Mouse (Mus musculus): ENCODE measurements around the gene Rbl2. TPM values are rescaled to one million over a fixed set of nuclear protein-coding genes. Genes with fewer than 3 reads are reported as not detected.

Rbl2 gene
- total RNA-seq (2021), result 32.3 and 40.2 TPM in 2 replicates
- long read RNA-seq, experiment 1, full-length matches to known transcripts, result 15 of 17 reads
- long read RNA-seq, experiment 1, partial matches to known transcripts, result 1 of 17 reads
- long read RNA-seq, experiment 1, other reads (novel, unspliced or antisense), result 1 of 17 reads
- long read RNA-seq, experiment 2, full-length matches to known transcripts, result 12 of 17 reads
- long read RNA-seq, experiment 2, partial matches to known transcripts, result 5 of 17 reads
- long read RNA-seq, experiment 2, other reads (novel, unspliced or antisense), result 0 of 17 reads

DNA sequence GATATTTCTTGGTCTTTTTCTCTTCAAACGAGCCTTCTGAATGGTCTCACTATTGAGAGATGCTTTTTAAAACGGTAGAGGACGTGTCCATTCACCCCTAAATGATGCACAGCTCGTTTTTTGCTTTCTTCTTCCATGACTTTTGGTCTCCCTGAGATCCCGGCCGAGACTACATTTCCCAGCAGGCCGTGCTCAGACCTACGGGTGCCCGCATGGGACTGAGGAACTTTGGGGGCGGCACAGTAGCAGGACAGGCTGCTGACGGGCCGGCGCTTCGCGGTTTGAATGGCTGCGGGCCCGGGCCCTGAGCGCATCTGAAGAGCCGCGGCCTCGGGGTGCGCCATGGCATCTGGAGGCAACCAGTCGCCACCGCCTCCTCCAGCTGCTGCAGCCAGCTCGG lies at the start of gene Rbl2:
TSS of gene Rbl2 (plus strand) at position 224 of the 400 bp plus-strand sequence.
- peak; percentile 97 for DNase-seq

DNA sequence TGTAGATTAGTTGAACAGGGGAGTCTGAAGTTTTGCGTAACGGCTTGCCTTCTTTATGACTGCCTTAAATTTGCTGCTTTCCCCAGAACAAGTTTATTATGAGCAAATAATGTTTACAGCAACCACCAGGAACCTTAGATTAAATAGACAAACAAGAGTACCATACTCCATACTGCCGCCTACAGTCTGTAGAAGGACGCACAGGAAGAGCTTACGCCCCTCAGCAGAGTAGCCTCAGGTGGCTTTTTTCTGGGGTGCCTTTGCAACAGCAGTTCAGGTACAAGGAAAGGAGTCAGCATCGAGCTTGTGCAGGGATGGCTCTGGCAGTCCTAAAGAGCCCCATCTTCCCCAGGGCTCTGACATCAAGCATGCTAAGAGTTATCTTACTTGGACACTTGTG lies 35.4 kb upstream of the Rbl2 start:
- no peak for DNase-seq

DNA sequence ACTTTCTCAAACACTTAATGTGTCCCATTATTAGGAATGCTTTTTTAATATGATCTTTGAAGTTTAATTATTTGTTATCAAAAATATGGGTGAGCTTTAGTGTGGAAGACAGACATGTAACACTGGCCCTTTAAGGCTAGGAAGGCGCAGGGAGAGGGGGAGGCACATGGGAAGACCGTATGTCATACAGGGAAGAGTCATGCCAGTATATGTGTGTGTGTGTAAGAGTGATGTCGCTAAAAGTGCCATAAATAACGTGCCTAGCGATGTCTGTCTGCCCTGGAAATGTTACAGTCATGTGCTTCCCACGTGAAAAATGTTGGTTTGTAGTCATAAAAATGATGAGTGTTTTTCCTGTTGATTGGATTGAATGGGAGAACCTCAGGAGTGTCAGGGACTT lies 33.0 kb upstream of the Rbl2 start:
- DNase-seq, result no peak

DNA sequence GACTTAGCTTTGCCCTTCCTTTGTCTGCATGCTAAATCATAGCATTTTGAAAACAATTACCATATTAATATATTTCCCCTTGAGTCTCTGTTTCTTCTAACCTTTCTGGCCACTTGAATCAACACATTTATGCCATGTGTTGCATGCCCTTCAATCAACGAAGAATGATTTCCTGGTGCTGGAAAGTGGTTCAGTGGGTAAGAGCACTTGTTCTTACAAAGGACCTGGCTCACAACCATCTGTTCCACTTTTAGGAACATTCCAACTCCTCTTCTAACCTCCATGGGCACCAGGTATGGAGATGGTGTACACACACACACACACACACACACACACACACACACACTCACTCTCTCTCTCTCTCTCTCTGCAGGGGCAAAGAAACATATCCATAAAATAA lies 31.2 kb upstream of the Rbl2 start:
- no peak for DNase-seq

DNA sequence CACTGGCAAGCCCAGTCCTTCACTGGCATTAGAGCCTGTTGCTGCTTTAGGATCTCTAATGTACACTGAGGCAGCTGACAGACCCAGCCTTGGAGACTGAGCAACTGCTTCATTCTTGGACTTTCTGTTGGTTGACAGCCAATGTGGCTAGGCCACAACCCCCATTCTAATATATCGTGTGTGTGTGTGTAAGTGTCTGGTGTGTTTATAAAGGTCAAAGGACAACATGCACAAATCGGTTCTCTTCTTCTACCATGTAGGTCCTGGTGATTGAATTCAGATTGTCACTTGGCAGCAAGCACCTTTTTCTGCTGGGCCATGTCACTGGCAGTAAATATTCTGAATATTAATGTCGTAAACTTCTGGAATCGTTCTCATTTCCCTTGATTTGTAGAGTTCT lies 23.5 kb upstream of the Rbl2 start:
- DNase-seq, result no peak

DNA sequence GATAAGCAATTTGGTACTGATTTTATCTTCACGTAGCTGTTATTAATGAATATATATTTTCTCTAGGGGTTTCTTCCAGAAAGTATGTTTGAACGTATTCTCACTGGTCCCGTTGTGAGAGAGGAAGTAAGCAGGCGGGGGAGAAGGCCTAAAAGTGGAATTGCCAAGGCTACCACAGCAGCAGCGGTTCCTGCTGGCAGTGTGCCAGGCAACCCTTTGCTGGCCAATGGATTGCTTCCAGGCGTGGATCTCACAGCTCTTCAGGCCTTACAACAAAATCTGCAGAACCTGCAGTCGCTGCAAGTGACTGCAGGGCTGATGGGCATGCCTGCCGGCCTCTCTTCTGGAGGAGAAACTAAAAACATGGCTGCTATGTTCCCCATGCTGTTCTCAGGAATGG lies 18.8 kb upstream of the Rbl2 start:
- peak; percentile 85 for DNase-seq

DNA sequence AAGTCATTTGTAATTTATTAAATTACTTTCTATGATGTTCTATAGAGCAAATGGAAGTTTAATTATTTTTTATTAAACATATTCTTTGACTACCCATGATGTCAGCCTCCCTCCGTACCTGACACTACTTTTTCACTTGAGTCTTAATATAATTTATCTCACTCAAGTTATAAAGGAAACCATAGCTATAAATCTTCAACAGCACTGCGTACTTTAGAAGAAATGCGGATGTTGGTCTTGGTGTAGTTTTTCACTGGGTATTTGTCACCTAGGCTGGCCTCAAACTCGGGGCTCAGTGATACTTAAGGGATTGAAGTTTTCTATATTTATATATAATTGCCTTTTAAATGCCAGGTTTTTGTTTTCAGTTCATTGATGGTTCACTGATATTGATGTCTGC lies 15.4 kb upstream of the Rbl2 start:
- DNase-seq, result no peak

DNA sequence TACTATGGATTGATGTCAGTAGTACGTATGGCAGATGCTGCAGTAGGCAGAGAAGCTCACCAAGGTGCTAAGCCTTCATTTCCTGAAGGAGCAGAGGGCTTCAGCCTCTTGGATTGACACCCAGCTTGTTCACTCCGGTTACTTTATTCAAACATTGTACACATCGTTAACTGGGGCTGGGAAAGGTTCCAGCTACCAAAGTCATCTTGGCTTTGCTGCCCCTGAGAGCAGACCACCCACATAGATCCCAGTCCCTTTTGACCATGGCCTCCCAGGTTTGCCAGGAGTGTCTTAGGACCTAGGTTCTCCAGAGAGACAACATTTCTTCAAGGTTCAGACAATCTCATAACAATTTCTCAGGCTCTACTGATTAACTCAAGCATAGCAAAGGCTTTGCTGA lies 13.0 kb upstream of the Rbl2 start:
- no peak for DNase-seq

DNA sequence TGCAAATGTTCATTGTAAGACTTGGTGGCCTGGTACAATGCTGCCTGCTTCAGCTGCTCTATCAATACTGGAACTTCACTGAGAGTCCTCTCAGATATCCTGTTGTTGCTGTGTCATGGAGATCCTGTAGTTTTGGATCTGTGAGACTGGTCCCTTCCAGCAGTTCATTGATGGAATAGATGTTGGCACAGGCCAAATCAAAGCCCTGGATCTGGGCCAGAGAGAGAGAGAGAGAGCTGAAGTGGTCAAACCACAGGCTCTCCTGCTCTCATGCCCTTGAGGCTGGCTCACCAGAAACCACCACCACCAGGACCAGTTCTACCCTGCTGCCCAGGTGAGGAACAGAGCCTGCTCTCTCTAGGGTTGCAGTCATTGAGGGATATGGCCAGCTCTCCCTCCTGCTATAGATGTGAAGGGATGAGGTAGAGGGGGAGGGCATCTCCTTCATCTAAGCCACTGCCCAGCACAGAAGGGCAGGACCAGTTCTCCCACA lies 10.7 kb upstream of the Rbl2 start:
- peak; percentile 21 for DNase-seq

DNA sequence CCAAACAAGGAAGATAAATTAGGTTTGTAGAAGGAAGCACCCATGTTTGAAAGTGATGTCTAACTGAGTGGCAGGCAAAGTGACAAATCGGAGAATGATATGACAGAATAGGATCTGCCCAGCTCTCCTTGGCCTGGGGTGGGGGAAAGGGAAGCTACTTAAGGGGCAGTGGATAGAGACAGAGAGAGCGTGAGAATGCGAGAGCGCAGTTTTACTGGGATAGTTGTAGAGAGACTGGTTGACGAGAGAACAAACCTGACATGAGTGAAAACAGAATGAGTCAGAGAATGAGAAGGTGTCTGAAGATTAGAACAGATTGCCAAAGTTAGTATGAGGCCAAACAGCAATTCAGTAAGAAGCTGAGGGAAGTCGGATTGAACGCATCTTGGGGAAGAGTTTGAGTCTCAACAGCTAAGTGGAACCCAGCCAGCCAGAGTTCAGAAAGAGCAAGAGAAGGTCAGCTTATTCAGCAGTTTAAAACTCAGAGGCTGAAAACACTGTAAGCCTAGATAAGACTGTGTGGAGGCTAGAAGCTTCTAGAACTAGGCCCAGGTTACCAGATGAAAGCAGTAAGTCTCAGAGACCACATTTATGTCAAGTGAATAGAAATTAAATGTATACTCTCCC lies 9.9 kb upstream of the Rbl2 start:
- DNase-seq, result no peak

DNA sequence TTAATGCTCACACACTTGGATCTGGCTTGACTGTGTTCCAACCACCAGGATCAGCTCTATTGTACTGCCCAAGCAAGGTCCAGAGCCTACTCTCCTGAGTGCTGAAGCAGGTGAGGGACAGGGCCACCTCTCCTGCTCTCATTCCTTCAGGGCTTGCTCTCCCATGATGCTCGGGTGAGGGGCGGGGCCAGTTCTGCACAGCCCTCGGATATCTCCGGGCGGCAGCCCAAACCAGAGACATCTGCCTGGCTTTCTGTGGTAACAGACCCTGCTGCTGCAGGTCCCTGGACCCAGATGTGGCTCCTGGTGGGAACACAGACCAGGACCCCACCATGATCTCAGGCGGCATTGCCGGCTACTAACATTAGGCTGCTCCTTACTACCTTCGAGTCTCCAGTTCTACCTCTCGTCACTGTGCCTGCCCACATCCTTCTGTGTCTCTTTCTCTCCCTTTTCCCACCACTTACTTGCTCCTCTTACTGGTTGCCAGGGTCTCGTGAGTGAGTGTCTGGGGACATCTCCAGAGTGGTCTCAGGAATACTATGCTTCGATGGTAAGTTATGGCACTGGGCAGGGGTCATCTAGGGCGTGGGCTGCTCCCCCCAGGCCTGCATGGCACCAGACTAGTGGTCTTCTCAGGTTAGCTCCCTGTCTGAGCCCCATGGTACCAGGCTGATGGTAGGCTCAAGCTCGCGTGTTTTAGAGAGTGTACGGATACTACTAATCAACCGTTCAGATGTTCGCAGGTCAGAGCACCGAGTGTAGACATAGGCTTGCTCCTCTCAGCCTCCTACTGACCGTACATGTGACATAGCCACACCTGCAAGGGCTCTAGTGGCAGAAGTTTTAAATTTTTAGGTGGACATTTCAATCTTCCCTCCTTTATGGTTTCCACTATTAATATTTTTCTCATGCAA lies 9.0 kb upstream of the Rbl2 start:
- DNase-seq, result no peak

DNA sequence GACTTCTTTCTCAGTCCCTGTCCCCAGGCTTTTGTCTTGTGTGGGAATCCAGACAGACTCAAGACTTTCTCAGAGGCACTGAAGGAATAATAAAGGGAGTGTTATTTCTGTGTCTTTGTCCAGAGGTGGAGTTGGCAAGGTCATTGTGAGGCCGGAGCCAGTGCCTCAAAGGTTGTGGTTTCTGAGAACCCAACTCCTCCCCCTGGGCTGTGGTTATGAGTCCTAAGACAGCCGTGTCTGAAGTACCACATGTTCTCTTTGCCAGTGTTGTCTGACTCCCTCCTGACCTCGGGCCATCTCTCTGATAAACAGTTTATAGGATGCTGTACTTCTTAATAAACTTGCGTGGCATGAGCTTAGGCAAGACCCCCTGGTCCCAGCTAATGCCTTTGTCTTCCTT lies 4.7 kb upstream of the Rbl2 start:
- DNase-seq, result no peak

DNA sequence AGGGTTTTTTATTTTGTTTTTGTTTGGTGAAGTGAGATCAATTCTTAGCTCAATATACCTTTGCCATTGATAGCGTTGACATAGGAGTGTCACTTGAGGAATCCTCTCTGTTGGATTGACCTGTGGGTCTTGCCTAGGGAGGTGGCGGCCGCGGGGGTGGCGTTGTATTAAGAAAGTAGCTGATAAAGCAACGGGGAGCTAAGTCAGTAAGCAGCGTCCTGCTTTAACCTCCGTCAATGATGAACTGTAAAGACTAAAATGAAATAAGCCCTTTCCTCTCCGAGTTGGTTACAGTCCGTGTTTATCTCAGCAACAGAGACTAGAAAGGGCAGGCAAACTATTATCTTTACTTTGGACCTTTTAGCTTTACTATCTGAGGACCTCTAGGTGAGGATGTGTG lies 450 bp upstream of the Rbl2 start:
- DNase-seq, result peak; percentile 28

DNA sequence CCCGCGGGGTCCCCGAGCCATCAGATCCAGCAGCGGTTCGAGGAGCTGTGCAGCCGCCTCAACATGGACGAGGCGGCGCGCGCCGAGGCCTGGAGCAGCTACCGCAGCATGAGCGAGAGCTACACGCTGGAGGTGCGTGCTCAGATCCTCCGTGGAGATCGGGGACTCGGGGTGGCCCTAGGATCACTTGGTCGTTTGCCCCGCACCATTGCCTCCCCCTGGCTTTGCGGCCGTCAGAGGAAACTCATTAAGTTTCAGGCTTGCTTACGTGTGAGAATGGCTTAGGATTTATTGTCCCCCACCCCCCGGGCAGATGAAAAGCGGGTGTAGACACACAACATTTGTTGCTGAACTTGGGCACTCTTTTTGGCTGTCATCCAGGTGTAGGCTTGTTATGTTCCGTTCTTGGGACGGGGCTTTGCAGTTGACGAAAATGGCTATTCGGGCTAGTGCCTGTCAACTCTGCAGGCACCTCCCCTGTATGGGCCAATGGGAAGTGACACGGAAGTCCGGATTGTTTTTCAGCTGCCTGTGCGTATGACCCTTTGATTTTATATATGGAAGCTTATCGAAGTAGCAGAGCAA lies 510 bp downstream of the Rbl2 start:
- peak; percentile 89 for DNase-seq

DNA sequence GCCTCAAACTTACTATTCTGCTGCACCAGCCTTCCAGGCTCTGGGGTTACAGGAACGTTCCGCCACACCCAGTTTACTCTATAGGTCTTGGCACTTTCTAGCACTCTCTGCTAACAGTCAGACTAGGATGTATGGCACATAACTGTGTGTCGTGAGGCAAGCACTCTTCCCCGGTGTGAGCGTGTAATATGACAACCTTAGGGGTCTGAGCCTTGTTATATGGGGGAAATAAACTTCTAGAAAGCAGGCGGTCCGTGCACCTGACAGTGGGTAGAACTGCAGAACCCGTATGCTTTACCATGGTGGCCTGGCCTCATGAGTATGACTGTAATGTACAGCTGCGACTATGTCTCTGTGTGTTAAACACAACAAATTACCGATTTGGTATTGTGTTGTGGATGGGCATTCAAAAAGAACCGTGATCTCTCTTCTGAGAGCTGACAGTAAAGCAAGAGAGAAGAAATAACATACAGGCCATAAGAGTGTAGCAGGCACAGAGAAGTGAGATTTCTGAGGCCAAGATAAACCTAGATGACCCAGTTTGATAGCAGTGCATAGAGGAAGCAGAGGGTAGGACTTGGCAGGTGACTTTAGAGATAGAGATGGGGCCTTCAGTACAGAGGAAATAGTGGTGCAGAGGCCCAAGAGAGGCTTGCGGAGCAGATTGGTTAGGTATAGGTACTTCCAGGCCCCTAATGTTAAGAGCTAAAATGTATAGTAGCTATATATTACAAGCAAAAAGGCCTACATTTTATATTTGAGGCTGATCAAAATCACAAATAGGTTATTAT lies 7.4 kb downstream of the Rbl2 start:
- DNase-seq, result no peak

DNA sequence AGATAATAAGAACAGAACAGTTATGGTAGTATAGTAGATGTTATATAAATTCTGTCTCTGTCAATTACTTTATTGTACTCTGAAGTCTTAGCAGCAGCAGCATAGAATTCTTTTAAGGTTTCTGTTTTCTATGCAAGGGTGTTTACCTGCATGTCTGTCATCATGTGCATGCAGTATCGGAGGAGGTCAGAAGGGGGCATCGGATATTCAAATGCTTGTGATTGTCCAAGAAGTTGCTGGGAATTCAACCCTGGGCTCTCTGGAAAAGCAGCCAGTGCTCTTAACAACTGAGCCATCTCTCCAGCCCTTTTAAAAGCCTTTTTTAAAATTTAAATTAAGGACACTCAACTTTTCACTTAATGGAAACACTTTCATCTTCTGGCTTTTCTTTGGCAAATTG lies 9.8 kb downstream of the Rbl2 start:
- no peak for DNase-seq

DNA sequence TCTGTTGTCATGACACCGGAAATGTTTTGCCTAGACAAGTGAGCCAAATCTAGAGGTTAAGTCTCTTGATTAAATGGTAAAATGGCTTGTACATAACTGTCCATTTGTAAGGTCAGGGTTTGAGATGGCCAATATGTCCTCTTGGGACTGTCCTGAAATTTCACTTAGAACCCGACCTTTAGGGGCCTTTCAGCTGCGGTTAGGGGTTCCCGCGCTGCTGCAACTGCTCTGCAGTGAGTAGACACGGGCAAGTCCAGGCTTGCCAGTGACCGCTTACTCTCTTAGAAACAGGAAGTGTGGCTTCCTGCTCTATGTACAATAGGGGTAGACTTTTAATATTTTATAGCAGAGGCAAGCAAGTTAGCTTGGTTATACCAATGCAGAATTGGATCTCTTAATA lies 12.1 kb downstream of the Rbl2 start:
- no peak for DNase-seq

DNA sequence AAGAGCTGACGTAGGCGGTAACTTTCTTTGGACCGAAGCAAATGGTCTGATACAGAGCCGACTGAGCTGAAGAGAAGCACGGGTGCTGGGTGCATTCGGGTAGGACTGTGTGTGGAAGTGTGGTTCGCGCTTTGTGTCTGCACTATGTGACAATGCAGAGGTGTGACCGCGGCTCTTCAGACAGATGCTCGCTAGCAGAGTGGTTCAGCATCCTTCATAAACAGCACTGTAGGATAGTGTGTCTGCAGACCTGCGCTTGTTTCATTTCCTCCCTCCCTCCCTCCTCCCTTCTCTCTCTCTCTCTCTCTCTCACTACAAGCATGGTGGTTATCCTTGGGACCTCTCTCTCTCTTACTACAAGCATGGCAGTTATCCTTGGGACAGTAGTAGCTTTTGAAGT lies 12.6 kb downstream of the Rbl2 start:
- no peak for DNase-seq

DNA sequence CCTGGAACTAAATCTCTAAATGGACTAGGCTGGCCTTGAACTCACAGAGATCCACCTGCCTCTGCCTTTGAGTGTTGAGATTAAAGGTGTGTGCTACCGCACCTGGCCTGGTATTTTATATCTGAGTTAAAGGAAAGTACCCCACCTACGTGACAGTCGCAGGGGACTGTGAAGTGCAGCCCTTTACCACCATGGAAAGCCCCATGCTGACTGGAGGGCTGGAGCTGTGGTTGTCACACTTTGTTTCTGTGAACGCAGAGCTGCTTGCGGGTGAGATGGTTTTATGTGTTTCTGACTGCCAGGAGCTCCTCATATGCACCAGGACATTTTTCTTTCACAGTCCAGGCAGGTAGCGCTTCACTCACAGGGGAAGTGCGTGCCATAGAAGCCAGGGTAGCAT lies 18.6 kb downstream of the Rbl2 start:
- no peak for DNase-seq

DNA sequence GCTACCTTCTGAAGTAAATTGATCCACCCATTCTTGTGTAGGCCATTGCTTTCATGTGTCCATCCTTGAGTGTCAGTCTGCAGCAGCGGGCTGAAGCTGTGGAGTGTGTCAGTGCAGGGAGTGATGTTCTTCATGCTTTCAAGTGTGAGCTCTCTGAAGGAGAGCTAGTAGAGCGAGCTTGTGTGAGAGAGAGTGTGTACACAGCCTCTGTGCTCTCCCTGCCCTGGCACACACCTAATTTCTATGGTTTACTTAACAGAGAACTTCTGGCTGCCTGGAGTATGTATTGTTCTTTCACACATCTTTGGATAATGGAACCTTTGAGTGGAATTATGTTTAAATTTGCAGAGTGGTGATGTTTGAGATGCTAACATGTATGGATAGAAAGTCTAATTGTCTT lies 19.7 kb downstream of the Rbl2 start:
- DNase-seq, result no peak

DNA sequence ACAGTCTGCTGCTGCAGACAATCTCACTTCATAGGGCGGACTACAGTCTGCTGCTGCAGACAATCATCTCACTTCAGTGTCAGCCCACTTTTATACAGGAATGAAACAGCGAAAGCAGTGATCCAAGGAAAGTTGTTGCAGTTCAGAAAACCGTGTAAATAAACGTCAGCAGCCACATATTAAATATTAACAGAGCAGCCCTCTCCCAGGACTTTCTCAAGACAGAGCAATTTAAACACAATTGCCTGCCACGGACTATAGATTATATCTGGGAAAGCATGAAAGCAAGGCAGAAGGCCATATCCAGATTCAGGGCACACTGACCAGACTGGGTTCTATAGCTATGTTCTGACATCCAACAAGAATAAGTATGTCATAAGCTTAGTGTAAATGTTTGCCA lies 24.3 kb downstream of the Rbl2 start:
- DNase-seq, result no peak

DNA sequence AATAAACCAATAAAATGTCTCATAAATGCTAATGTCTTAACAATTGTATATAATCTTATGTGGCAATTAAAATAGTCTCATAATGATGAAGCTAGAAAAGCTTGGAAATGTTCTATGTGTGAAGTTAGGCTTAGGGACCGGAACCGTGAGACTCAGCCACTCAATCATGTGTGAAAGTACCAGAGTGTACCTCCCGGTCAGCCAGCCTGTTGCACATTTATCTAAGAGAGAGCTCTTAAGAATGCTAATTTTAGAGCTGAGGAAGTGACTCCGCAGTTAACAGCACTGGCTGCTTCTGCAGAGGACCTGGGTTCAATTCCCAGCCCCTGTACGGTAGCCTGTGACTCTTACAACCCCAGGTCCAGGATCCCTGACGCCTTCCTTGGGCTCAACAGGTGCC lies 28.2 kb downstream of the Rbl2 start:
- no peak for DNase-seq
